In the genomic region with DNA sequence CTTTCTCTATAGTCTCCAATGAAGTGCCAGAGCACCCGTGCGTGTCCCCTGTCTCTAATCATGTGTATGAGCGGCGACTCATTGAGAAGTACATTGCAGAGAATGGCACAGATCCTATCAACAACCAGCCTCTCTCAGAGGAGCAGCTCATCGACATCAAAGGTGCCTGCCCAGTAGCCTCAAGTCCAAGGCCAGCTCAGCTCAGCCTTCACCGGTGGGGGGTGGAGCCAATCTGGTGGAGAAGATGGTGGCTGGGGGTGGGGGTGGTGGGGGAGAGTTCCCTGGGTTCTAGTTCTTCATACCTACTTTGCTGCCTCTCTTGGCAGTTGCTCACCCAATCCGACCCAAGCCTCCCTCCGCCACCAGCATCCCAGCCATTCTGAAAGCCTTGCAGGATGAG, we compare ENCODE assay signal across 17 mouse cellular contexts. TPM values are rescaled to one million over a fixed set of nuclear protein-coding genes. Genes with fewer than 3 reads are reported as not detected.
A peak's percentile ranks its signal among the peaks of the same experiment; 100 is the strongest.
DNase-seq lines count a peak whose midpoint lies in the region; ATAC-seq and TF ChIP-seq lines count a peak whose summit lies in the region.
"Had no signal": no experiment of that assay in that cellular context is flagged by ENCODE, and none has a peak within 500 bp of the region (broad histone marks: within the 10 kb centered on the region; RNA-seq: fewer than 3 reads in every experiment).

No protein-coding gene starts in this region.

- no peak for DNase-seq in heart, postnatal 25 days (ENCODE audit: low spot score)
- DNase-seq in kidney, postnatal 0 days (ENCODE audit: low spot score), result no peak
- DNase-seq in stomach, postnatal 0 days (ENCODE audit: low spot score), result no peak
- no peak for DNase-seq in thymus, postnatal 10 days (ENCODE audit: low spot score in 2 of 2)
- DNase-seq: cerebellum, adult 9-11 months; embryo, embryonic 11 days; kidney, postnatal 10 days; lung, adult 18-20 months; right cerebral cortex, postnatal 25 days had no signal

- no peaks in the 10 kb centered on the region for H3K27me3 ChIP-seq in heart, embryonic 11.5 days (ENCODE audit: control insufficient read depth, insufficient read depth, low read length)
- no peaks in the 10 kb centered on the region for H3K27me3 ChIP-seq in kidney, postnatal 0 days (ENCODE audit: insufficient read depth, low read length)
- no peaks in the 10 kb centered on the region for H3K27me3 ChIP-seq in kidney, embryonic 14.5 days (ENCODE audit: control insufficient read depth, insufficient read depth, low read length)
- H3K27me3 ChIP-seq in stomach, embryonic 14.5 days (ENCODE audit: control insufficient read depth, insufficient read depth, low read length), result no peaks in the 10 kb centered on the region
- no peaks in the 10 kb centered on the region for H3K27me3 ChIP-seq in stomach, postnatal 0 days (ENCODE audit: control insufficient read depth, insufficient read depth, low read length)

- no peaks in the 10 kb centered on the region for H3K9me3 ChIP-seq in heart, embryonic 11.5 days (replicated peaks; ENCODE audit: control insufficient read depth, low read length)
- H3K9me3 ChIP-seq in kidney, postnatal 0 days (replicated peaks; ENCODE audit: low read length), result no peaks in the 10 kb centered on the region
- no peaks in the 10 kb centered on the region for H3K9me3 ChIP-seq in kidney, embryonic 14.5 days (ENCODE audit: control insufficient read depth, low read length)
- H3K9me3 ChIP-seq in stomach, embryonic 14.5 days (ENCODE audit: control insufficient read depth, low read depth, low read length), result no peaks in the 10 kb centered on the region
- no peaks in the 10 kb centered on the region for H3K9me3 ChIP-seq in stomach, postnatal 0 days (ENCODE audit: control insufficient read depth, low read length)

- H3K4me1 ChIP-seq in heart, embryonic 11.5 days (ENCODE audit: control insufficient read depth, insufficient read depth, low read length), result peaks cover 9% of the 10 kb centered on the region
- peaks cover 10% of the 10 kb centered on the region; the same call in 1 of the 2 replicates for H3K4me1 ChIP-seq in kidney, postnatal 0 days (replicated peaks; ENCODE audit: insufficient read depth, low read length)
- H3K4me1 ChIP-seq in kidney, embryonic 14.5 days (ENCODE audit: control insufficient read depth, insufficient read depth, low read length), result peaks cover 14% of the 10 kb centered on the region; the same call in 1 of the 2 replicates
- peaks cover 13% of the 10 kb centered on the region for H3K4me1 ChIP-seq in stomach, embryonic 14.5 days (ENCODE audit: control insufficient read depth, insufficient read depth, low read length)
- 0 out of 2 replicates have a peak, but pooled peaks cover 2% of the 10 kb centered on the region for H3K4me1 ChIP-seq in stomach, postnatal 0 days (replicated peaks; ENCODE audit: control insufficient read depth, insufficient read depth)

- no peak overlapping the region for H3K27ac ChIP-seq in heart, embryonic 11.5 days (ENCODE audit: low read depth, low read length)
- no peak overlapping the region for H3K27ac ChIP-seq in kidney, postnatal 0 days
- no peak overlapping the region for H3K27ac ChIP-seq in kidney, embryonic 14.5 days (ENCODE audit: low read depth, low read length)
- no peak overlapping the region for H3K27ac ChIP-seq in stomach, embryonic 14.5 days (ENCODE audit: low read length)
- H3K27ac ChIP-seq in stomach, postnatal 0 days (replicated peaks), result no peak overlapping the region

- ATAC-seq in heart, embryonic 11.5 days (replicated peaks; ENCODE audit: insufficient number of reproducible peaks, low FRiP score, low TSS enrichment), result no peak
- no peak for ATAC-seq in kidney, postnatal 0 days (replicated peaks; ENCODE audit: low FRiP score, low read depth)
- ATAC-seq in kidney, embryonic 14.5 days (ENCODE audit: low FRiP score, low TSS enrichment), result no peak
- ATAC-seq in stomach, embryonic 14.5 days (ENCODE audit: insufficient number of reproducible peaks, insufficient read depth, low FRiP score, low read depth), result no peak
- no peak for ATAC-seq in stomach, postnatal 0 days (ENCODE audit: low FRiP score, low TSS enrichment)
- ATAC-seq: CD4-positive, CD25-positive, alpha-beta regulatory T cell, adult 4 months had no signal

- no peak for TF ChIP-seq CTCF in kidney, postnatal 0 days (IDR thresholded peaks at IDR 0.05; ENCODE audit: low read depth)
- TF ChIP-seq CTCF in stomach, postnatal 0 days (IDR thresholded peaks at IDR 0.05; ENCODE audit: low read depth), result no peak

- H3K4me3 ChIP-seq in heart, embryonic 11.5 days (ENCODE audit: low read depth, low read length), result no peak overlapping the region
- H3K4me3 ChIP-seq in kidney, postnatal 0 days (replicated peaks; ENCODE audit: low read depth, low read length), result no peak overlapping the region
- no peak overlapping the region for H3K4me3 ChIP-seq in kidney, embryonic 14.5 days (ENCODE audit: low read length)
- H3K4me3 ChIP-seq in stomach, embryonic 14.5 days (ENCODE audit: low read depth, low read length), result no peak overlapping the region
- H3K4me3 ChIP-seq in stomach, postnatal 0 days (ENCODE audit: low read depth, low read length), result no peak overlapping the region

- 84% methylated on average over 8 of the region's 8 CpGs for WGBS in heart, embryonic 11.5 days (ENCODE audit: insufficient replicate concordance)
- 73% methylated on average over 8 of the region's 8 CpGs for WGBS in kidney, postnatal 0 days
- 68% methylated on average over 8 of the region's 8 CpGs for WGBS in kidney, embryonic 14.5 days
- 82% methylated on average over 8 of the region's 8 CpGs for WGBS in stomach, embryonic 14.5 days
- 84% methylated on average over 8 of the region's 8 CpGs for WGBS in stomach, postnatal 0 days

- H3K9ac ChIP-seq in heart, embryonic 11.5 days (ENCODE audit: low read depth, low read length), result no peak overlapping the region
- 0 out of 2 replicates have a peak overlapping the region, but pooled peaks have one; percentile 91 for H3K9ac ChIP-seq in kidney, postnatal 0 days (ENCODE audit: low read depth, low read length)
- H3K9ac ChIP-seq in kidney, embryonic 14.5 days (ENCODE audit: low read depth, low read length), result no peak overlapping the region
- H3K9ac ChIP-seq in stomach, embryonic 14.5 days (replicated peaks; ENCODE audit: low read depth, low read length), result no peak overlapping the region
- no peak overlapping the region for H3K9ac ChIP-seq in stomach, postnatal 0 days (ENCODE audit: low read length)

- peak overlapping the region; percentile 86; the same call in 1 of the 2 replicates for H3K4me2 ChIP-seq in heart, embryonic 11.5 days
- no peak overlapping the region for H3K4me2 ChIP-seq in kidney, postnatal 0 days (ENCODE audit: low read length)
- no peak overlapping the region for H3K4me2 ChIP-seq in kidney, embryonic 14.5 days (replicated peaks; ENCODE audit: low read depth, low read length)
- 0 out of 2 replicates have a peak overlapping the region, but pooled peaks have one; percentile 89 for H3K4me2 ChIP-seq in stomach, embryonic 14.5 days (replicated peaks; ENCODE audit: low read depth, low read length)
- no peak overlapping the region for H3K4me2 ChIP-seq in stomach, postnatal 0 days (replicated peaks; ENCODE audit: low read depth)

- TF ChIP-seq EP300 in stomach, postnatal 0 days (optimal IDR thresholded peaks at IDR 0.05), result no peak

- intact Hi-C loops in heart, postnatal 25 days (cut with DNase I), result no loop called here

- H3K36me3 ChIP-seq in heart, embryonic 11.5 days (ENCODE audit: control insufficient read depth, insufficient read depth, low read length), result peaks cover 37% of the 10 kb centered on the region
- peaks cover 40% of the 10 kb centered on the region for H3K36me3 ChIP-seq in kidney, postnatal 0 days (ENCODE audit: insufficient read depth, low read length)
- H3K36me3 ChIP-seq in kidney, embryonic 14.5 days (ENCODE audit: control insufficient read depth, insufficient read depth, low read length), result peaks cover 55% of the 10 kb centered on the region
- H3K36me3 ChIP-seq in stomach, embryonic 14.5 days (ENCODE audit: control insufficient read depth, insufficient read depth, low read length), result peaks cover 47% of the 10 kb centered on the region
- H3K36me3 ChIP-seq in stomach, postnatal 0 days (ENCODE audit: control insufficient read depth, insufficient read depth, low read length), result peaks cover 37% of the 10 kb centered on the region

RNA-seq across cellular contexts. Expression of a gene that starts 2.5 kb away (rescaled TPM):
- 33.0 and 39.4 TPM in 2 replicates for polyA plus RNA-seq in heart, embryonic 11.5 days (2014; fragmentation: Nextera tagmentation; extraction: Ambion mirVana)
- 100 to 1,000 TPM; 213 to 229 TPM for total RNA-seq in heart, postnatal 25 days (2021)
- polyA plus RNA-seq in kidney, postnatal 0 days (2015; fragmentation: Nextera tagmentation; extraction: Ambion mirVana), result 30.6 and 35.2 TPM in 2 replicates
- polyA plus RNA-seq in kidney, embryonic 14.5 days (2014; fragmentation: Nextera tagmentation; extraction: Ambion mirVana), result 61.0 and 75.7 TPM in 2 replicates
- polyA plus RNA-seq in stomach, embryonic 14.5 days (2014; fragmentation: Nextera tagmentation; extraction: Ambion mirVana), result 47.9 and 49.9 TPM in 2 replicates
- polyA plus RNA-seq in stomach, postnatal 0 days (2015; fragmentation: Nextera tagmentation; extraction: Ambion mirVana), result 17.6 and 19.5 TPM in 2 replicates

RNA-seq across cellular contexts. Expression of a gene that starts 15.7 kb away (rescaled TPM):
- polyA plus RNA-seq in heart, embryonic 11.5 days (2014; fragmentation: Nextera tagmentation; extraction: Ambion mirVana), result 66.7 and 71.0 TPM in 2 replicates
- 10 to 100 TPM; 82.8 to 87.8 TPM for total RNA-seq in heart, postnatal 25 days (2021)
- 87.0 and 89.6 TPM in 2 replicates for polyA plus RNA-seq in kidney, postnatal 0 days (2015; fragmentation: Nextera tagmentation; extraction: Ambion mirVana)
- 87.6 and 90.9 TPM in 2 replicates for polyA plus RNA-seq in kidney, embryonic 14.5 days (2014; fragmentation: Nextera tagmentation; extraction: Ambion mirVana)
- 132 and 137 TPM in 2 replicates for polyA plus RNA-seq in stomach, embryonic 14.5 days (2014; fragmentation: Nextera tagmentation; extraction: Ambion mirVana)
- 176 and 186 TPM in 2 replicates for polyA plus RNA-seq in stomach, postnatal 0 days (2015; fragmentation: Nextera tagmentation; extraction: Ambion mirVana)

RNA-seq across cellular contexts. Expression of a gene that starts 22.9 kb away (rescaled TPM):
- polyA plus RNA-seq in heart, embryonic 11.5 days (2014; fragmentation: Nextera tagmentation; extraction: Ambion mirVana), result not detected in 2 replicates
- total RNA-seq in heart, postnatal 25 days (2021), result not detected
- not detected in 2 replicates for polyA plus RNA-seq in kidney, postnatal 0 days (2015; fragmentation: Nextera tagmentation; extraction: Ambion mirVana)
- polyA plus RNA-seq in kidney, embryonic 14.5 days (2014; fragmentation: Nextera tagmentation; extraction: Ambion mirVana), result not detected in 2 replicates
- not detected in 2 replicates for polyA plus RNA-seq in stomach, embryonic 14.5 days (2014; fragmentation: Nextera tagmentation; extraction: Ambion mirVana)
- polyA plus RNA-seq in stomach, postnatal 0 days (2015; fragmentation: Nextera tagmentation; extraction: Ambion mirVana), result 0.08 and 0.17 TPM in 2 replicates
- total RNA-seq: layer of hippocampus, postnatal 10 days; left cerebral cortex, postnatal 14 days had no signal
- polyA plus RNA-seq: CD4-positive, CD25-positive, alpha-beta regulatory T cell, adult 4 months; erythroblast, embryonic 14.5 days; gonadal fat pad, adult 2 months had no signal

RNA-seq across cellular contexts. Expression of a gene that starts 27.8 kb away (rescaled TPM):
- polyA plus RNA-seq in heart, embryonic 11.5 days (2014; fragmentation: Nextera tagmentation; extraction: Ambion mirVana), result 35.5 and 37.2 TPM in 2 replicates
- 10 to 100 TPM; 15.6 to 17.9 TPM for total RNA-seq in heart, postnatal 25 days (2021)
- polyA plus RNA-seq in kidney, postnatal 0 days (2015; fragmentation: Nextera tagmentation; extraction: Ambion mirVana), result 43.5 and 45.0 TPM in 2 replicates
- 65.2 and 71.5 TPM in 2 replicates for polyA plus RNA-seq in kidney, embryonic 14.5 days (2014; fragmentation: Nextera tagmentation; extraction: Ambion mirVana)
- polyA plus RNA-seq in stomach, embryonic 14.5 days (2014; fragmentation: Nextera tagmentation; extraction: Ambion mirVana), result 59.3 and 63.2 TPM in 2 replicates
- 19.1 and 20.8 TPM in 2 replicates for polyA plus RNA-seq in stomach, postnatal 0 days (2015; fragmentation: Nextera tagmentation; extraction: Ambion mirVana)

RNA-seq across cellular contexts. Expression of a gene that starts 39.5 kb away (rescaled TPM):
- polyA plus RNA-seq in heart, embryonic 11.5 days (2014; fragmentation: Nextera tagmentation; extraction: Ambion mirVana), result 0.27 TPM in 2 replicates
- total RNA-seq in heart, postnatal 25 days (2021), result under 1 TPM in 1 of 2 experiments, not detected in 1; 0.08 TPM
- not detected in 2 replicates for polyA plus RNA-seq in kidney, postnatal 0 days (2015; fragmentation: Nextera tagmentation; extraction: Ambion mirVana)
- not detected in 2 replicates for polyA plus RNA-seq in kidney, embryonic 14.5 days (2014; fragmentation: Nextera tagmentation; extraction: Ambion mirVana)
- not detected in 2 replicates for polyA plus RNA-seq in stomach, embryonic 14.5 days (2014; fragmentation: Nextera tagmentation; extraction: Ambion mirVana)
- 0.06 and 0.07 TPM in 2 replicates for polyA plus RNA-seq in stomach, postnatal 0 days (2015; fragmentation: Nextera tagmentation; extraction: Ambion mirVana)
- polyA plus RNA-seq: CD4-positive, CD25-positive, alpha-beta regulatory T cell, adult 4 months; erythroblast, embryonic 14.5 days had no signal

Comparison
In these comparisons a context has a peak if more than half of its experiments do, and no peak if none do; other contexts are left out.
1. H3K4me2 ChIP-seq: peak in heart, embryonic 11.5 days (single experiment) and stomach, embryonic 14.5 days (single experiment); none in kidney, postnatal 0 days (single experiment), kidney, embryonic 14.5 days (single experiment) and stomach, postnatal 0 days (single experiment).